Mouse (Mus musculus): ENCODE measurements around the gene Tox2. TPM values are rescaled to one million over a fixed set of nuclear protein-coding genes. Genes with fewer than 3 reads are reported as not detected.

The Tox2 gene
- total and polyA plus RNA-seq, 2 experiments from 2014 or later, result 8.0 to 35.2 TPM

GRCm38 (mm10) chr2:163252645-163253044 lies 49.7 kb downstream of the Tox2 start:
- Histone ChIP-seq H3K9ac (no peak overlapping the region), H3K27ac (ENCODE audit: low read depth, low read length) (peak overlapping the region; percentile 69; the same call in 1 of the 2 replicates), H3K4me2 (ENCODE audit: low read depth) (no peak overlapping the region), H3K27me3 (ENCODE audit: insufficient read depth, low read length) (peaks cover 12% of the 10 kb centered on the region; the same call in 1 of the 2 replicates), H3K4me1 (ENCODE audit: insufficient read depth) (peaks cover 4% of the 10 kb centered on the region; the same call in 1 of the 2 replicates), H3K36me3 (ENCODE audit: insufficient read depth) (no peaks in the 10 kb centered on the region), H3K4me3 (ENCODE audit: low read depth, low read length) (no peak overlapping the region), H3K9me3 (ENCODE audit: low read length) (no peaks in the 10 kb centered on the region)
- 93% methylated on average over 2 of the region's 2 CpGs for WGBS
- TF ChIP-seq CTCF (IDR thresholded peaks at IDR 0.05; ENCODE audit: low read depth), result peak; percentile 52
- DNase-seq (no peak), ATAC-seq (no peak)

- Histone ChIP-seq H3K4me1 (ENCODE audit: insufficient read depth) (peaks cover 4% of the 10 kb centered on the region; the same call in 1 of the 2 replicates), H3K9ac (no peak overlapping the region), H3K27me3 (ENCODE audit: insufficient read depth, low read length) (peaks cover 6% of the 10 kb centered on the region; the same call in 1 of the 2 replicates), H3K4me2 (ENCODE audit: low read depth) (no peak overlapping the region), H3K36me3 (ENCODE audit: insufficient read depth) (no peaks in the 10 kb centered on the region), H3K9me3 (ENCODE audit: low read length) (no peaks in the 10 kb centered on the region), H3K4me3 (ENCODE audit: low read depth, low read length) (no peak overlapping the region), H3K27ac (ENCODE audit: low read depth, low read length) (peak overlapping the region; percentile 69)
- DNase-seq, result peak; percentile 65
- 53% methylated on average over 22 of the region's 22 CpGs for WGBS
- TF ChIP-seq CTCF (IDR thresholded peaks at IDR 0.05; ENCODE audit: low read depth), result no peak
- peak; percentile 75 for ATAC-seq
Observed at GRCm38 (mm10) chr2:163253248-163254099, 50.5 kb downstream of the Tox2 start.

GRCm38 (mm10) chr2:163254228-163254627 lies 51.3 kb downstream of the Tox2 start:
- Histone ChIP-seq H3K4me2 (ENCODE audit: low read depth) (no peak overlapping the region), H3K27me3 (ENCODE audit: insufficient read depth, low read length) (peaks cover 6% of the 10 kb centered on the region; the same call in 1 of the 2 replicates), H3K9ac (no peak overlapping the region), H3K4me1 (ENCODE audit: insufficient read depth) (peaks cover 4% of the 10 kb centered on the region; the same call in 1 of the 2 replicates), H3K27ac (ENCODE audit: low read depth, low read length) (peak overlapping the region; percentile 69), H3K9me3 (ENCODE audit: low read length) (no peaks in the 10 kb centered on the region), H3K4me3 (ENCODE audit: low read depth, low read length) (no peak overlapping the region), H3K36me3 (ENCODE audit: insufficient read depth) (no peaks in the 10 kb centered on the region)
- no peak for DNase-seq
- WGBS, result 69% methylated on average over 6 of the region's 6 CpGs
- no peak for TF ChIP-seq CTCF (IDR thresholded peaks at IDR 0.05; ENCODE audit: low read depth)
- peak; percentile 25; the same call in 1 of the 2 replicates for ATAC-seq

- peaks cover 6% of the 10 kb centered on the region; the same call in 1 of the 2 replicates for H3K27me3 ChIP-seq (ENCODE audit: insufficient read depth, low read length)
- no peak overlapping the region for H3K9ac ChIP-seq
- H3K9me3 ChIP-seq (ENCODE audit: low read length), result no peaks in the 10 kb centered on the region
- H3K4me3 ChIP-seq (ENCODE audit: low read depth, low read length), result no peak overlapping the region
- DNase-seq (no peak), ATAC-seq (no peak)
- TF ChIP-seq CTCF (IDR thresholded peaks at IDR 0.05; ENCODE audit: low read depth), result no peak
- peaks cover 4% of the 10 kb centered on the region; the same call in 1 of the 2 replicates for H3K4me1 ChIP-seq (ENCODE audit: insufficient read depth)
- H3K4me2 ChIP-seq (ENCODE audit: low read depth), result no peak overlapping the region
- WGBS, result 66% methylated on average over 1 of the region's 1 CpGs
- no peaks in the 10 kb centered on the region for H3K36me3 ChIP-seq (ENCODE audit: insufficient read depth)
- H3K27ac ChIP-seq (ENCODE audit: low read depth, low read length), result no peak overlapping the region
Observed at GRCm38 (mm10) chr2:163256765-163257164, 53.8 kb downstream of the Tox2 start.

- Histone ChIP-seq H3K9me3 (ENCODE audit: low read length) (no peaks in the 10 kb centered on the region), H3K36me3 (ENCODE audit: insufficient read depth) (no peaks in the 10 kb centered on the region), H3K4me3 (ENCODE audit: low read depth, low read length) (no peak overlapping the region), H3K9ac (no peak overlapping the region), H3K27me3 (ENCODE audit: insufficient read depth, low read length) (no peaks in the 10 kb centered on the region), H3K4me2 (ENCODE audit: low read depth) (no peak overlapping the region), H3K4me1 (ENCODE audit: insufficient read depth) (no peaks in the 10 kb centered on the region), H3K27ac (ENCODE audit: low read depth, low read length) (no peak overlapping the region; the same call in 1 of the 2 replicates)
- no peak for TF ChIP-seq CTCF (IDR thresholded peaks at IDR 0.05; ENCODE audit: low read depth)
- ATAC-seq (no peak), DNase-seq (no peak)
- 68% methylated on average over 6 of the region's 6 CpGs for WGBS
Observed at GRCm38 (mm10) chr2:163261362-163262054, 58.6 kb downstream of the Tox2 start.

GRCm38 (mm10) chr2:163262055-163262420 lies 59.1 kb downstream of the Tox2 start:
- Histone ChIP-seq H3K9ac (no peak overlapping the region), H3K4me1 (ENCODE audit: insufficient read depth) (no peaks in the 10 kb centered on the region), H3K36me3 (ENCODE audit: insufficient read depth) (no peaks in the 10 kb centered on the region), H3K27ac (ENCODE audit: low read depth, low read length) (no peak overlapping the region; the same call in 1 of the 2 replicates), H3K4me2 (ENCODE audit: low read depth) (no peak overlapping the region), H3K9me3 (ENCODE audit: low read length) (no peaks in the 10 kb centered on the region), H3K4me3 (ENCODE audit: low read depth, low read length) (no peak overlapping the region), H3K27me3 (ENCODE audit: insufficient read depth, low read length) (no peaks in the 10 kb centered on the region)
- 80% methylated on average over 4 of the region's 4 CpGs for WGBS
- ATAC-seq, result no peak
- no peak for TF ChIP-seq CTCF (IDR thresholded peaks at IDR 0.05; ENCODE audit: low read depth)
- DNase-seq, result no peak

GRCm38 (mm10) chr2:163267097-163267496 lies 64.2 kb downstream of the Tox2 start:
- Histone ChIP-seq H3K4me1 (ENCODE audit: insufficient read depth) (0 out of 2 replicates have a peak, but pooled peaks cover 4% of the 10 kb centered on the region), H3K9me3 (ENCODE audit: low read length) (no peaks in the 10 kb centered on the region), H3K36me3 (ENCODE audit: insufficient read depth) (no peaks in the 10 kb centered on the region), H3K4me2 (ENCODE audit: low read depth) (no peak overlapping the region), H3K9ac (no peak overlapping the region), H3K27me3 (ENCODE audit: insufficient read depth, low read length) (peaks cover 5% of the 10 kb centered on the region), H3K4me3 (ENCODE audit: low read depth, low read length) (no peak overlapping the region), H3K27ac (ENCODE audit: low read depth, low read length) (no peak overlapping the region)
- TF ChIP-seq CTCF (IDR thresholded peaks at IDR 0.05; ENCODE audit: low read depth), result no peak
- ATAC-seq, result no peak
- no peak for DNase-seq

Data from forebrain, postnatal 0 days (tissue).